Mouse (Mus musculus): ENCODE results near the gene Tiprl.

DNA sequence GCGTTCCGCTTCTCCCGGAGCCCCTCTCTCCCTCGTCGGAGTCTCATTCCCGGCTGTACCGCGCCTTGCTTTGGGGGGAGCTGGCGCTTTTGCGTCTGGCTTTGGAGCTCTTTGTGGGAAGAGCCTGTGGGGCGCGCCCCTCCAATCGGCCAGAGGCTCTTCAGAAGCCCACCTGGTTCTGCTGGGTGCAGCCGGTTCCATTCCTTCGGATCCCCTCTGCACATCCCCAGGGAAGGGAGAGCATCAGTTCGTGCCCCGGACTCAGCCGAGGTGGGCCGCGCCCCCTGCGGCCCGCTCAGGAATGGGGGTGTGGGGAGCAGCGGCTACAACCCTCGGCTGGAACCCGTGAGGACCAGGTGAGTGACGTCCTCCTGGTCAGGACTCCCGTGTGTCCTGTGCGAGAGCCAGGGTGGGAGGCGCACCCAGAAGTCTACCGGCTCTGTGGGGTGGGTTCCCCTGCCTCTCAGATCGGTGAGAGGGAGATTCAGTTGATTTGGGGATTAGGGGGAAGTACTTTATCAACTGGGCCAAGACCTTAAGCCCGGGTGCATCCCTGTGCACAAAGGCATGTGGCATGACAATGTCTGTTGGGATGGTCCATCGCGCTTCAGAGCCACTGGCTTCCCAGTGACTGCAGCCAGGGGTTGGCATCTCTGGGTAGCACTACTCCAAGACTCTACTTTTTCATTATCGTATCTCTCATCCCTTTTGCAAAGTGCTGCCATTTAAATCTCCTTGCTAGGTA, 45.6 kb upstream of the Tiprl start:
- no peak for TF ChIP-seq CTCF (IDR thresholded peaks at IDR 0.05; ENCODE audit: borderline replicate concordance, insufficient read depth, low read length)
- TF ChIP-seq POLR2A (IDR thresholded peaks at IDR 0.05; ENCODE audit: low read depth, low read length): no peak
